Mouse (Mus musculus): Measurements from ENCODE around the gene Tbc1d1. TPM values are rescaled to one million over a fixed set of nuclear protein-coding genes. Genes with fewer than 3 reads are reported as not detected.
"Not testable (repeated sequence)": the region's sequence is repeated elsewhere in the genome, so short reads cannot be mapped to it uniquely, and the experiment has no call there.

The Tbc1d1 gene
- polyA plus RNA-seq, 1 experiment from 2014 or later: 39.9 TPM

DNA sequence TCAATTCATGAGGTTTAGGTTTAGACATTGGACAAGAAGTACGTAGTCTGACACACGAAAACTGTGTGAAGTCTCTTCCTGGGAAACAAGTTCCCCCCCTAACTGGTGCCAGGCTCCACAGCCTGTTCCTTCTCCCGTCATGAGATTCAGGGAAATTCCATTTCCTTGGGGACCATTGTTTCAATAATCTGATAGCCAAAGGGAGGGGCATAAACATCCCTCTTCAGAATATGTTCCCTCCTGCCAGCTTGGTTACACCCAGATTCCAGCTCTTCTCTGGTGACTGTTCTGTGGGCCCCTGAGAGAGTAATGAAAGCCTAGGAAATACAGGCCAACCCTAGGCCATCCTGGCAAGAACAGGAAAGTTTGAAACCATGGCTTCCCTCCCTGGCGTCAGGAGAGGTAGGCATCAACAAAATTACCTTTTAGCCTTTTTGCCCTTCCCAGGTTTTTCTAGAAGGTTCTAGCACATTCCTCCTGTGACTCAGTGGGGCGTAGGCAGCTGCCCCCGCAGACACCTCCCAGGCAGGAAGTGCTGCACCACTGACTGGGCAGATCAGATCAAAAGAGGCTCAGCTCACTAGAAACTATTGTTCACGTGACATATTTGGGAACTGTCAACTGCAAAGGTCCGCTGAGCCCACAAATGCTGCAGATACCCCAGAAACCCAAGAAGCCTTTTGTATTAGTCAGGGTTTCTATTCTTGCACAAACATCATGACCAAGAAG is 204.2 kb downstream of the Tbc1d1 start:
- WGBS: 73% methylated on average over 8 of the region's 8 CpGs
- no peak for ATAC-seq (ENCODE audit: low FRiP score, low TSS enrichment)
- Histone ChIP-seq H3K4me1 (ENCODE audit: control insufficient read depth, insufficient read depth, low read length) (peaks cover 36% of the 10 kb centered on the region), H3K36me3 (ENCODE audit: control insufficient read depth, insufficient read depth, low read length) (no peaks in the 10 kb centered on the region), H3K27ac (ENCODE audit: low read depth, low read length) (no peak overlapping the region), H3K27me3 (ENCODE audit: control insufficient read depth, insufficient read depth, low read length) (no peaks in the 10 kb centered on the region), H3K9me3 (ENCODE audit: control insufficient read depth, low read length) (no peaks in the 10 kb centered on the region), H3K4me3 (ENCODE audit: low read length) (no peak overlapping the region), H3K4me2 (replicated peaks; ENCODE audit: low read depth, low read length) (no peak overlapping the region), H3K9ac (ENCODE audit: low read depth, low read length) (no peak overlapping the region)

DNA sequence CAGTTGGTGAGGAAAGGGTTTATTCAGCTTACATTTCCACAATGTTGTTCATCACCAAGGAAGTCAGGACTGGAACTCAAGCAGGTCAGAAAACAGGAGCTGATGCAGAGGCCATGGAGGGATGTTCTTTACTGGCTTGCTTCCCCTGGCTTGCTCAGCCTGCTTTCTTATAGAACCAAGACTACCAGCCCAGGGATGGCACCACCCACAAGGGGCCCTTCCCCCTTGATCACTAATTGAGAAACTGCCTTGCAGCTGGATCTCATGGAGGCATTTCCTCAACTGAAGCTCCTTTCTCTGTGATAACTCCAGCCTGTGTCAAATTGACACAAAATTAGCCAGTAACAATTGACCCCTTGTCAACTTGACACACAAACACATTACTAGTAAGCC is 204.8 kb downstream of the Tbc1d1 start:
- not testable (repeated sequence) for H3K9me3 ChIP-seq (ENCODE audit: control insufficient read depth, low read length); H3K9ac ChIP-seq (ENCODE audit: low read depth, low read length); H3K27ac ChIP-seq (ENCODE audit: low read depth, low read length); H3K4me3 ChIP-seq (ENCODE audit: low read length); H3K4me2 ChIP-seq (replicated peaks; ENCODE audit: low read depth, low read length); H3K27me3 ChIP-seq (ENCODE audit: control insufficient read depth, insufficient read depth, low read length); ATAC-seq (ENCODE audit: low FRiP score, low TSS enrichment); H3K36me3 ChIP-seq (ENCODE audit: control insufficient read depth, insufficient read depth, low read length)
- H3K4me1 ChIP-seq (ENCODE audit: control insufficient read depth, insufficient read depth, low read length): peaks cover 39% of the 10 kb centered on the region

DNA sequence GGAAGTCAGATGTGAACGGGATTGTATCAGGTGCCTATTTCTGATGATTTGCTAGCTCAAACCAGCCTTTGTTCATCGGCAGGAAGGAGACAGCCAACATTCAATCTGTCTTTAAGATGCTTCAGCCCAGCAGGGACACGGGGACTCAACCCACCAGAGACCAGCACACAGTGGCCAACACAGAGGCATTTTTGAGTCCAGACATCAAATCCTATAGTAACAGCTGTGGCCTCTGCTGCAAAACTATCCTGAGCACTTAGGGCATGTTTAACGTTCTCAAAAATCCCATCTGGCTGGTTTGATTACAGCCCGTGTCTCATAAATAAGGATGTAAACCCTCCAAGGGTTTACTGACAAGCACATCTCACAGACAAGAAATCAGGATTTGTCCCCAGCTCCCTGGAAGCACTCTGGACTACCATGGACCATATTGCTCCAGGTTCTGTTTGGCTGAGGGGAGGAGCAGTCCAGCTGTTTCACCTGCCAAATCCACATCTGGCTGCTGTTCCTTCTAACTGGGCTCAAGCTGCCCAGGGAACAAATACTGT is 207.8 kb downstream of the Tbc1d1 start:
- H3K27me3 ChIP-seq (ENCODE audit: control insufficient read depth, insufficient read depth, low read length): no peaks in the 10 kb centered on the region
- 51% methylated on average over 5 of the region's 5 CpGs for WGBS
- no peak overlapping the region for H3K4me3 ChIP-seq (ENCODE audit: low read length)
- no peak for ATAC-seq (ENCODE audit: low FRiP score, low TSS enrichment)
- peaks cover 38% of the 10 kb centered on the region for H3K4me1 ChIP-seq (ENCODE audit: control insufficient read depth, insufficient read depth, low read length)
- no peak overlapping the region for H3K9ac ChIP-seq (ENCODE audit: low read depth, low read length)
- H3K36me3 ChIP-seq (ENCODE audit: control insufficient read depth, insufficient read depth, low read length): no peaks in the 10 kb centered on the region
- H3K9me3 ChIP-seq (ENCODE audit: control insufficient read depth, low read length): no peaks in the 10 kb centered on the region
- peak overlapping the region; percentile 24; the same call in 1 of the 2 replicates for H3K27ac ChIP-seq (ENCODE audit: low read depth, low read length)
- no peak overlapping the region for H3K4me2 ChIP-seq (replicated peaks; ENCODE audit: low read depth, low read length)

DNA sequence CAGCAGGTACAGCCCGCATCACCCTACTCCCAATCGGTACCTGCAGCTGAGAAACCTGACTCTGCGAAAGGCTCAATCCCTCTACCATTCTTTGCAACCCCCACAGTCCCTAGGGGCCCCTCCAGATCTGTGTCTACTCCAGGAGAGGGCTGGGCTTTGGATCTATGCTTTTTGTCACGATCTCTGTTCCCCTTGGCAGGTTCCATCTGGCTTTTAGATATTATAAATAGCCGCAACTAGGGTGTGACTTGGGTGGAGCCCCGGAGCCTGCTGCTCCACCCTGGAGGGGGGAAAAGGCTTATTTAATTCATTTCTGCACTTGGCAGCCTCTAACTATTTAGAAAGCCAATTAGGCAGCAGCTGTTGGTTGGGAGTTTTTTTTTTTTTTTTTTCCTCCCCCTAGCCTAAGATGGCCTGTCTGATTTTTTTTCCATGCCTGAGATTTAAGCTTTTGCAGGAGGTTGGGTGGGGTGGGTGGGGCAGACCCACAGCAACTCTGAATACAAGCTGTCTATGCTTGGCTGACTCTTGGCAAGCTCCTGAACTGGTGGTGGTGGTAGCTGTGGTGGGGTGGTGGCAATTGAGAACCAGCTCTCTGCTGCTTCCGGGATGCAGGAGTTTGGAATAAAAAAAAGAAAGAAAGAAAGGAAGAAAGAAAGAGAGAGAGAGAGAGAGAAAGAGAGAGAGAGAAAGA is 208.5 kb downstream of the Tbc1d1 start:
- no peaks in the 10 kb centered on the region for H3K9me3 ChIP-seq (ENCODE audit: control insufficient read depth, low read length)
- H3K4me2 ChIP-seq (replicated peaks; ENCODE audit: low read depth, low read length): no peak overlapping the region
- no peak overlapping the region for H3K9ac ChIP-seq (ENCODE audit: low read depth, low read length)
- no peak overlapping the region for H3K4me3 ChIP-seq (ENCODE audit: low read length)
- WGBS: 46% methylated on average over 7 of the region's 7 CpGs
- ATAC-seq (ENCODE audit: low FRiP score, low TSS enrichment): peak; percentile 40; the same call in 1 of the 2 replicates
- H3K27me3 ChIP-seq (ENCODE audit: control insufficient read depth, insufficient read depth, low read length): no peaks in the 10 kb centered on the region
- H3K27ac ChIP-seq (ENCODE audit: low read depth, low read length): peak overlapping the region; percentile 7; the same call in 1 of the 2 replicates
- peaks cover 34% of the 10 kb centered on the region for H3K4me1 ChIP-seq (ENCODE audit: control insufficient read depth, insufficient read depth, low read length)
- no peaks in the 10 kb centered on the region for H3K36me3 ChIP-seq (ENCODE audit: control insufficient read depth, insufficient read depth, low read length)

DNA sequence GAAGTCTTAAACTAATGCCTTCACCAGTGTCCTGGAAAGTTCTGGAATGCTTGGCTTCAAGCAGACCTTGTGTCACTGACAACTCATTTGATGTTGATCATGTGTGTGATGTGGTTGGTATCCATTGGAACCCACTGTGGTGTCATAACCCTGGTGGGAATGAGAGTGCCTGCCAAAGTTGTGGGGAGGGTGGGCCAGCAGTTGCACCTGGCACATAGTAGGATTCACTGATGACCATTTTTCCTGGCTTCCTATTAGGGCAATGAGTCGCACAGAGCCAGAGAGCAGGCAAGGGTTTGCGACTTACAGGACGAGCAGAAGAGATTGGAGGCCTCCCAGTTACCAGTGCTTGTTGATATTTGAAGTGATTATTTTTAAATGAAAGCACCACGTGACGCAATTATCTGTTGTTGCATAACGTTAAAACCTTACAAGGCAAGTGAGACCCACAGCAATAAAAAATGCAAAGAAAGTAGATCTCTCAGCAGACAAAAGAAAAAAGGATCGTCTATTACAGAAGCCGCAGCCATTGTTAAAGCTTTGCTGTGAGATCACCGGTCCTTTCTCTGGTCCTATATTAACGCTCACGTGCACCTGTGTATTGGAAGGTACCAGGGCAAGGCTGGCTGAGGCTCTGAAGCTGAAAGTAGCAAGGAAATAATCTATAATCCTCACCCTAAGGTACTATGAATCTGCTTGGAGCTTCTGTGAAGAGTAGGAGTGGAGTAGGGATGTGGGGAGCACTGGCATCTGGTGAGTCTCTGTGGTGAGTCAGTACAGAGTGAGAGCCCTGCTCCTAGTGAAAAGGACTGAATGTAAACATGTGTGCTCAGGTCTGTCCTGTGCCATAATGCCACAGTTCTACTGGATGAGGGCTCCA is 209.3 kb downstream of the Tbc1d1 start:
- no peak overlapping the region for H3K4me3 ChIP-seq (ENCODE audit: low read length)
- peaks cover 29% of the 10 kb centered on the region for H3K4me1 ChIP-seq (ENCODE audit: control insufficient read depth, insufficient read depth, low read length)
- no peak overlapping the region for H3K4me2 ChIP-seq (replicated peaks; ENCODE audit: low read depth, low read length)
- H3K9ac ChIP-seq (ENCODE audit: low read depth, low read length): no peak overlapping the region
- ATAC-seq (ENCODE audit: low FRiP score, low TSS enrichment): no peak
- 86% methylated on average over 11 of the region's 11 CpGs for WGBS
- no peaks in the 10 kb centered on the region for H3K36me3 ChIP-seq (ENCODE audit: control insufficient read depth, insufficient read depth, low read length)
- no peak overlapping the region; the same call in 1 of the 2 replicates for H3K27ac ChIP-seq (ENCODE audit: low read depth, low read length)
- H3K9me3 ChIP-seq (ENCODE audit: control insufficient read depth, low read length): no peaks in the 10 kb centered on the region
- H3K27me3 ChIP-seq (ENCODE audit: control insufficient read depth, insufficient read depth, low read length): no peaks in the 10 kb centered on the region

DNA sequence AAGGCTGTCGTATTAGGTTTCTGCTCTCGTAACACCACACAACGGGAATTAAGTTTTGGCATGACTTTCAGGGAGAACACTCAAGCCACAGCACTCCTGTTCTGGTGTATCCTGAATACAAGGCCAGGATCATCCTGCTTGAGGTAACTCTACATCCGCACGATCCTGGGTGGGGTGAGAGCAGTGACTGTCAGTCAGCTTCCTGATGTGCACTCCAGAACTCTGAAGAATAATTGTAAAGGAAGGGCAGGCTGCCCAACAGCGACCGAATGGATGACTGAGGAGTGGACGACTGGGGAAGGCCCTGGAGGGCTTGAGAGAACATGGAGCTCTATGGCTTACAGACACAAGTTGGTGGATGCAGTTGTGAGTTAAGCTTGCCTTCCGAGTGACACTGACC is 210.0 kb downstream of the Tbc1d1 start:
- no peak for ATAC-seq (ENCODE audit: low FRiP score, low TSS enrichment)
- H3K27me3 ChIP-seq (ENCODE audit: control insufficient read depth, insufficient read depth, low read length): no peaks in the 10 kb centered on the region
- 83% methylated on average over 9 of the region's 9 CpGs for WGBS
- H3K4me1 ChIP-seq (ENCODE audit: control insufficient read depth, insufficient read depth, low read length): peaks cover 26% of the 10 kb centered on the region
- H3K27ac ChIP-seq (ENCODE audit: low read depth, low read length): no peak overlapping the region
- no peak overlapping the region for H3K9ac ChIP-seq (ENCODE audit: low read depth, low read length)
- H3K36me3 ChIP-seq (ENCODE audit: control insufficient read depth, insufficient read depth, low read length): no peaks in the 10 kb centered on the region
- H3K4me2 ChIP-seq (replicated peaks; ENCODE audit: low read depth, low read length): no peak overlapping the region
- no peaks in the 10 kb centered on the region for H3K9me3 ChIP-seq (ENCODE audit: control insufficient read depth, low read length)
- no peak overlapping the region for H3K4me3 ChIP-seq (ENCODE audit: low read length)

DNA sequence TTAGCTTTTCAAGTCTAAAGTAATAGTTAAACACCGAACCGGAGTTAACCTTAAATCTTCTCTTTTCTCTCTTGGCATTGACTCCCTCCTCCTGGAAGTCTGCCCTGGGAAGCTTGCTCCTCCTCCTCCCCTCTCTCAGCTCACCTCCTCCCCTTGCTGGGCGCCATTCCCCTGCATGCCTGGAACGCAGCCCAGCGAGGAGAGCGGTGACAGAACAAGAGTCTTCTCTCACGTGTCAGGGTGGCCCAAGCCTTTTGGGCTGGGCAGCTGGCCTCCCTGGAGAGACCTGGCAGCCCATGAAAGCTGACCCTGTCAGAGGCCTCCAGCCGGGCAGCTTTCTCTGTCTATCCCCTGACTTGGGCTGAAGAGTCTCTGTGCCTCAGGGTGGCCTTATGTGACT is 211.3 kb downstream of the Tbc1d1 start:
- Histone ChIP-seq H3K9ac (ENCODE audit: low read depth, low read length) (no peak overlapping the region), H3K4me3 (ENCODE audit: low read length) (no peak overlapping the region), H3K27me3 (ENCODE audit: control insufficient read depth, insufficient read depth, low read length) (no peaks in the 10 kb centered on the region), H3K36me3 (ENCODE audit: control insufficient read depth, insufficient read depth, low read length) (no peaks in the 10 kb centered on the region), H3K4me2 (replicated peaks; ENCODE audit: low read depth, low read length) (no peak overlapping the region), H3K9me3 (ENCODE audit: control insufficient read depth, low read length) (no peaks in the 10 kb centered on the region), H3K4me1 (ENCODE audit: control insufficient read depth, insufficient read depth, low read length) (peaks cover 34% of the 10 kb centered on the region), H3K27ac (ENCODE audit: low read depth, low read length) (peak overlapping the region; percentile 67; the same call in 1 of the 2 replicates)
- peak; percentile 78 for ATAC-seq (ENCODE audit: low FRiP score, low TSS enrichment)
- WGBS: 18% methylated on average over 8 of the region's 8 CpGs

DNA sequence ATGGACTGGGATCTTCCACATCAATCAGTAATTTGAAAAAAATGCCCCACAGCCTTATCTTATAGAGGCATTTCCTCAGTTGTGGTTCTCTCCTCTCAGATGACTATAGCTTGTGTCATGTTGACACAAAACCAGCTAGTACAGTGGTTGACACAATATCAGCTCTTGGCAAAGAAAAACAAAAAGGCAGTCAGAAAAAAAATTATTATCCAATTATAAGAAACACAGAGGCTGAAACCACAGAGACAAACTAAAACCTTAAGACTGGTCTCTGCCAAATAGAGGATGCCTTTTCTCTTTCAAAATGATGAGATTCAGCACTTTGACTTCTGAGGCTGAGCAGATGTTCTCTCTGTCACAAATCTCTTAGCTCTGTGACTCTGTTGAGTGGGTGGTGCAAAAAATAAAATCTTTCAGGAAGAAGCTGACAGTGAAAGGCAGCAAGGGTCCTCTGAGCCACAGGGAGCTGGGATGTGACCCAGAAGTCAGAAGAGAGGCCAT is 215.3 kb downstream of the Tbc1d1 start:
- H3K27ac ChIP-seq (ENCODE audit: low read depth, low read length): no peak overlapping the region
- H3K4me1 ChIP-seq (ENCODE audit: control insufficient read depth, insufficient read depth, low read length): peaks cover 21% of the 10 kb centered on the region

More for the DNA sequence above, 215.3 kb downstream of the Tbc1d1 start:
- Histone ChIP-seq H3K36me3 (ENCODE audit: control insufficient read depth, insufficient read depth, low read length) (no peaks in the 10 kb centered on the region), H3K27me3 (ENCODE audit: control insufficient read depth, insufficient read depth, low read length) (no peaks in the 10 kb centered on the region), H3K9ac (ENCODE audit: low read depth, low read length) (no peak overlapping the region), H3K4me2 (replicated peaks; ENCODE audit: low read depth, low read length) (no peak overlapping the region), H3K4me3 (ENCODE audit: low read length) (no peak overlapping the region), H3K9me3 (ENCODE audit: control insufficient read depth, low read length) (no peaks in the 10 kb centered on the region)
- ATAC-seq (ENCODE audit: low FRiP score, low TSS enrichment): no peak
